Mouse (Mus musculus): ENCODE data around the gene Sbpl.
A peak's percentile ranks its signal among the peaks of the same experiment; 100 is the strongest.

Sbpl gene

GRCm38 (mm10) chr17:23955174-23955573, at the start of gene Sbpl:
Sbpl (minus strand) TSS chr17:23955274.
- no peak for DNase-seq (ENCODE audit: extremely low spot score, low spot score)

- DNase-seq (ENCODE audit: extremely low spot score, low spot score), result no peak
These were observed 49.1 kb upstream of the Sbpl start for GRCm38 (mm10) chr17:24004071-24004665.

- no peak for DNase-seq (ENCODE audit: extremely low spot score, low spot score)
These were observed 45.3 kb upstream of the Sbpl start for GRCm38 (mm10) chr17:24000404-24000803.

- DNase-seq (ENCODE audit: extremely low spot score, low spot score), result no peak
These were observed 43.3 kb upstream of the Sbpl start for GRCm38 (mm10) chr17:23998383-23998782.

GRCm38 (mm10) chr17:23997901-23998300, 42.8 kb upstream of the Sbpl start, which contains the start of gene Prss22:
Prss22 (minus strand) TSS chr17:23998100.
- no peak for DNase-seq (ENCODE audit: extremely low spot score, low spot score)

GRCm38 (mm10) chr17:23995421-23995820, 40.3 kb upstream of the Sbpl start:
- DNase-seq (ENCODE audit: extremely low spot score, low spot score), result no peak

GRCm38 (mm10) chr17:23994667-23995066, 39.6 kb upstream of the Sbpl start:
- no peak for DNase-seq (ENCODE audit: extremely low spot score, low spot score)

GRCm38 (mm10) chr17:23993559-23994428, 38.7 kb upstream of the Sbpl start:
- peak; percentile 96 for DNase-seq (ENCODE audit: extremely low spot score, low spot score)

- DNase-seq (ENCODE audit: extremely low spot score, low spot score), result no peak
These were observed 37.9 kb upstream of the Sbpl start for GRCm38 (mm10) chr17:23992789-23993553.

- no peak for DNase-seq (ENCODE audit: extremely low spot score, low spot score)
These were observed 34.7 kb upstream of the Sbpl start for GRCm38 (mm10) chr17:23989802-23990201.

- DNase-seq (ENCODE audit: extremely low spot score, low spot score), result no peak
These were observed 29.9 kb upstream of the Sbpl start for GRCm38 (mm10) chr17:23984989-23985388.

GRCm38 (mm10) chr17:23982912-23983311, 27.8 kb upstream of the Sbpl start:
- DNase-seq (ENCODE audit: extremely low spot score, low spot score), result no peak

- no peak for DNase-seq (ENCODE audit: extremely low spot score, low spot score)
These were observed 25.3 kb upstream of the Sbpl start, which contains the start of gene Prss30 for GRCm38 (mm10) chr17:23980297-23980909. Prss30 (minus strand) TSS chr17:23980566.

- DNase-seq (ENCODE audit: extremely low spot score, low spot score), result no peak
These were observed 24.4 kb upstream of the Sbpl start for GRCm38 (mm10) chr17:23979471-23979870.

GRCm38 (mm10) chr17:23976665-23977064, 21.6 kb upstream of the Sbpl start:
- no peak for DNase-seq (ENCODE audit: extremely low spot score, low spot score)

- no peak for DNase-seq (ENCODE audit: extremely low spot score, low spot score)
These were observed 16.2 kb upstream of the Sbpl start for GRCm38 (mm10) chr17:23971315-23971714.

GRCm38 (mm10) chr17:23969231-23969630, 14.2 kb upstream of the Sbpl start:
- DNase-seq (ENCODE audit: extremely low spot score, low spot score), result peak; percentile 78

- no peak for DNase-seq (ENCODE audit: extremely low spot score, low spot score)
These were observed 13.7 kb upstream of the Sbpl start for GRCm38 (mm10) chr17:23968780-23969179.

GRCm38 (mm10) chr17:23966658-23967401, 11.8 kb upstream of the Sbpl start:
- DNase-seq (ENCODE audit: extremely low spot score, low spot score), result no peak

- no peak for DNase-seq (ENCODE audit: extremely low spot score, low spot score)
These were observed 10.8 kb upstream of the Sbpl start for GRCm38 (mm10) chr17:23965805-23966425.

Measured in neural tube, embryonic 10.5 days (tissue).